Mouse (Mus musculus): ENCODE data around the gene Nek7. TPM values are rescaled to one million over a fixed set of nuclear protein-coding genes. Genes with fewer than 3 reads are reported as not detected.

Gene Nek7
- polyA plus RNA-seq, 1 experiment = 21.5 TPM

DNA sequence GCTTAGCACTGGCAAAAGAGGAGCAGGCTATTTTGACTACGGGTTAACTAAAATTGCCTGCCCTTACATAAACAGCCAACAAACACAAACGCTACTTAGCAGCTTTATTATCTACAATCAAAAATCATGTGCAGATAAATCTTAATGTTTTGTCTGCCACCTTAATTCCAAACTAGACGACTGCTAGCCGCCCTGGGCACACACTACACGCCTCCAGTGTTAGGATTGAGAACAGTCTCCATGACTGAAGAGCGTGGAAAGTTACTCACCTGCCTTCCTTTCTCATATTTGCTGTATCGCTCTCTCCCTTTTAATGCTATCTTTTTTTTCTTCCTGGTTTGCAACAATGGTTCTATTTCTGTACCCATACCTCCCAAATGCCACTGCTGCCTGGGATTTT is 12.1 kb downstream of the Nek7 start:
- WGBS = 97% methylated on average over 7 of the region's 7 CpGs
- no peak for TF ChIP-seq CTCF (IDR thresholded peaks at IDR 0.05; ENCODE audit: borderline replicate concordance, insufficient read depth, low read depth, low read length)
- TF ChIP-seq POLR2A (IDR thresholded peaks at IDR 0.05; ENCODE audit: borderline replicate concordance, insufficient read depth, low read length) = no peak
- DNase-seq = no peak
- no peaks in the 10 kb centered on the region for H3K4me1 ChIP-seq (ENCODE audit: control insufficient read depth, insufficient read depth, low read length)
- no peak overlapping the region for H3K27ac ChIP-seq (ENCODE audit: insufficient read depth, low read length)
- no peak overlapping the region for H3K4me3 ChIP-seq (replicated peaks; ENCODE audit: insufficient read depth, low read depth, low read length)
- no peaks in the 10 kb centered on the region for H3K27me3 ChIP-seq (ENCODE audit: control insufficient read depth, insufficient read depth, low read length)

DNA sequence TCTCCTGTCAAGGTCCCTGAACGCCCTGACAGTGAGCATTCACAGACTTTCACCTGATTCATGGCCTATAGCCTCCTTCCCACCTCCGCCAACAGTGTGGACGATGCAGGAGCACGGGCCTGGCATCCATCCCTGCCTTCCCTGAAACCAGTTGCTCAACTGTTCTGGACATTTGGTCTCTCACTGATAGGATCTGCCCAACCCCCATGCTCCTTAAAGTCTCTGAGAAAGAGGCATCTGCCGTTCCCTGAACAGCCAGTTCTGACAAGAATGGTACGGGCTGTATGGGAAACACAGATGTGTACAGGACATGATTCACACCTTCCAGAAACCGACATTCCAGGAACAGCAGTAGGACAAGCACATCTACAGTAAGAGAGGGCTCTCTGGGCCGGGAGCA is 13.2 kb downstream of the Nek7 start:
- no peak for DNase-seq
- no peak for TF ChIP-seq CTCF (IDR thresholded peaks at IDR 0.05; ENCODE audit: borderline replicate concordance, insufficient read depth, low read depth, low read length)
- TF ChIP-seq POLR2A (IDR thresholded peaks at IDR 0.05; ENCODE audit: borderline replicate concordance, insufficient read depth, low read length) = no peak
- Histone ChIP-seq H3K27ac (ENCODE audit: insufficient read depth, low read length) (no peak overlapping the region), H3K4me1 (ENCODE audit: control insufficient read depth, insufficient read depth, low read length) (no peaks in the 10 kb centered on the region), H3K27me3 (ENCODE audit: control insufficient read depth, insufficient read depth, low read length) (no peaks in the 10 kb centered on the region), H3K4me3 (replicated peaks; ENCODE audit: insufficient read depth, low read depth, low read length) (no peak overlapping the region)
- WGBS = 69% methylated on average over 8 of the region's 8 CpGs

DNA sequence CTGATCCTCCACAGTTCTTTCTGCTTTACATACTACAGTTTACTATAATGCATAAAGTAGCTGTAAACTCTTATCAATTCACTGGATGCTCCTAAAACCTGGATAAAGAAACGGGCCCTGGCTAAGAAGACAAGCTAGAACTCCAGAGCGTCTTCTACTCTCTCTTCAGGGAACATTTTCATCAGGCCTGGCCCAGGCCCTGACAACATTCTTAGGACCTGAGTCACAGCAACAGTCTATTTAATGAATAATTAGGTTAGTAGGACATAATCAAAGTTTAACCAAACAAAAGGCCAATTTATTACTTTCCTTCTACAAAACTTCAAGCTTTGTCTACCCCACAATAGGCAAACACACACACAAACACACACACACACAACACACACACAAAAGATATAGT is 15.2 kb downstream of the Nek7 start:
- WGBS = 82% methylated on average over 2 of the region's 2 CpGs
- no peaks in the 10 kb centered on the region for H3K4me1 ChIP-seq (ENCODE audit: control insufficient read depth, insufficient read depth, low read length)
- H3K27ac ChIP-seq (ENCODE audit: insufficient read depth, low read length) = no peak overlapping the region
- no peak overlapping the region for H3K4me3 ChIP-seq (replicated peaks; ENCODE audit: insufficient read depth, low read depth, low read length)
- TF ChIP-seq POLR2A (IDR thresholded peaks at IDR 0.05; ENCODE audit: borderline replicate concordance, insufficient read depth, low read length) (no peak), CTCF (IDR thresholded peaks at IDR 0.05; ENCODE audit: borderline replicate concordance, insufficient read depth, low read depth, low read length) (no peak)
- DNase-seq = no peak
- no peaks in the 10 kb centered on the region for H3K27me3 ChIP-seq (ENCODE audit: control insufficient read depth, insufficient read depth, low read length)

DNA sequence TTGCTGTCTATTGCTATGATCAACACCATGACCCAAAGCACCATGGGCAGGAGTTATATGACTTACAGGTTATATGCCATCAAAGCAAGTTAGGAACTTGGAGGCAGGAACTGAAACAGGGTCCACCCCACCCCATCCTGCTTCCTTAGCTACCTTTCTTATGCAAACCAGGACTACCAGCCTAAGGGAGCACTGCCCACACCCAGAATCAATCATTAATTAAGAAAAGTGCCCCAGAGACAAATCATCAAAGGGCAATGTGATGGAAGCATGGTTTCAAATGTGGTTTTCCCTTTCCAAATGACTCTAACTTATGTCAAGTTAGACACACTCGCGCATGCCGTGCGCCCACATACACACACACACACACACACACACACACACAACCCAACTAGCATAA is 16.0 kb downstream of the Nek7 start:
- no peak overlapping the region for H3K27ac ChIP-seq (ENCODE audit: insufficient read depth, low read length)
- H3K27me3 ChIP-seq (ENCODE audit: control insufficient read depth, insufficient read depth, low read length) = no peaks in the 10 kb centered on the region
- H3K4me3 ChIP-seq (replicated peaks; ENCODE audit: insufficient read depth, low read depth, low read length) = no peak overlapping the region
- 92% methylated on average over 4 of the region's 4 CpGs for WGBS
- no peak for DNase-seq
- TF ChIP-seq POLR2A (IDR thresholded peaks at IDR 0.05; ENCODE audit: borderline replicate concordance, insufficient read depth, low read length) (no peak), CTCF (IDR thresholded peaks at IDR 0.05; ENCODE audit: borderline replicate concordance, insufficient read depth, low read depth, low read length) (no peak)
- no peaks in the 10 kb centered on the region for H3K4me1 ChIP-seq (ENCODE audit: control insufficient read depth, insufficient read depth, low read length)

DNA sequence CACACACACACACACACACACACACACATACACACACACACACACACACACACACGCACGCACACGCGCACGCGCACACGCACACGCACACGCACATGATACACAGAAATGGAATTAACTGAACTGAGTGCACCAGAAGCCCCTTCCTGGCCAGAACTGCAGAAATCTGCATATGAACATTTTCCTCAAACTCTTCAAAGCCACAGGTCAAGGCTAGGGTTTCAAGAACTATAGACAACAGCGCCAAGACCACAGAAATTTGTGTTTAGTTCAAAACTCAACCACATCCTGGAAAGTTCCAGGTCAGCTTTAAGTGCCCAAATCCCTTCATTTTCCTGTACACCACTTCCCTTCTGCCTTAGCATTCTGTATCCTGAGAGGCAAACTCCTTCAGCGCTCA is 21.9 kb downstream of the Nek7 start:
- WGBS = 96% methylated on average over 11 of the region's 11 CpGs
- Histone ChIP-seq H3K4me1 (ENCODE audit: control insufficient read depth, insufficient read depth, low read length) (no peaks in the 10 kb centered on the region), H3K4me3 (replicated peaks; ENCODE audit: insufficient read depth, low read depth, low read length) (no peak overlapping the region), H3K27ac (ENCODE audit: insufficient read depth, low read length) (no peak overlapping the region), H3K27me3 (ENCODE audit: control insufficient read depth, insufficient read depth, low read length) (no peaks in the 10 kb centered on the region)
- DNase-seq = no peak
- TF ChIP-seq CTCF (IDR thresholded peaks at IDR 0.05; ENCODE audit: borderline replicate concordance, insufficient read depth, low read depth, low read length) (no peak), POLR2A (IDR thresholded peaks at IDR 0.05; ENCODE audit: borderline replicate concordance, insufficient read depth, low read length) (no peak)

DNA sequence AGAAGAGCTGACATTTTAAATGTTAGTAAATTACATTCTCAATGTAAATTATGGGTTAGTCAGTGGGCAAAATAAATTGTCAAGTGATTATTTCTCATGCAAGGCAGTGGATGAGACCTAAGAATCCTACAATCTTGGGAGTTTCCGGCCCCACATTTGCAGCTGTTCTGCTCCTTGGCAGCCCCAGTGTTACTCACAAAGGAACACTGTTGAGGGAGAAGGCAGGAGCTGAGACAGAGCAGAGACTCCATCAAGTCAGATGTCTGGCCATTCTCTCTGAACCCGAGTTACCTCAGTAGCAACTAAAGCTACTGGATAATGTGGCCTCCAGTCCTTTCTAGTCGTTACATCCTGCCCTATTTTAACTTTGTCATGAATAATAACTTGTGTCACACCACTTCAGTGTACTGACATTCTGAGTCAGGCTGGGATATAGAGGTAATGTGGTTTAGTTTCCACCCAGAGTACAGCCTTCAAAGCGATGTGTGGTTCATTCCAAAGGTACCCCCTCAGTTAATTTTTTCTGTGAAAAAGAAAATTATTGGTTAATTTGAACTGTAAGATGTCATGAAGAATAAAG is 23.7 kb downstream of the Nek7 start:
- Histone ChIP-seq H3K4me3 (replicated peaks; ENCODE audit: insufficient read depth, low read depth, low read length) (no peak overlapping the region), H3K27me3 (ENCODE audit: control insufficient read depth, insufficient read depth, low read length) (no peaks in the 10 kb centered on the region), H3K4me1 (ENCODE audit: control insufficient read depth, insufficient read depth, low read length) (no peaks in the 10 kb centered on the region), H3K27ac (ENCODE audit: insufficient read depth, low read length) (no peak overlapping the region)
- TF ChIP-seq CTCF (IDR thresholded peaks at IDR 0.05; ENCODE audit: borderline replicate concordance, insufficient read depth, low read depth, low read length) (no peak), POLR2A (IDR thresholded peaks at IDR 0.05; ENCODE audit: borderline replicate concordance, insufficient read depth, low read length) (no peak)
- no peak for DNase-seq
- 57% methylated on average over 4 of the region's 4 CpGs for WGBS

DNA sequence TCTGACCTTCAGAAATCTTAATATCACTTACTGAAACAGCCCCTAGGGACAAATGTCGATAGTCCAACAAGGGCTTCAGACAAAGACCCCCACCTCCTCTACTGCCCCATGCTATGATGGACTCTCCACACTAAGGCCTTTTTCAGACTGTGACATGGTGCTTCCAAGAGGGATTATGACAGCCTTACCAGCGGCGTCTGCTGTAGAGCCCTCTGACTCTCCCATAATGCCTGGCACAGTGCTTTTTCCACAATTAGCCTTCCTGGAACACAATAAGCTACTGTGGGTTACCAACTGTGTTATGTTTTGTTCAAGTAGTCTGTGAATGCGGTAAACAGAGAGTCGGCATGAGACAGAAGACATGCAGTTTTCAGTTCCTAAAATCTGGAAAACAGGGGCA is 25.0 kb downstream of the Nek7 start:
- WGBS = 52% methylated on average over 5 of the region's 5 CpGs
- no peak for TF ChIP-seq CTCF (IDR thresholded peaks at IDR 0.05; ENCODE audit: borderline replicate concordance, insufficient read depth, low read depth, low read length)
- no peak for TF ChIP-seq POLR2A (IDR thresholded peaks at IDR 0.05; ENCODE audit: borderline replicate concordance, insufficient read depth, low read length)
- H3K27me3 ChIP-seq (ENCODE audit: control insufficient read depth, insufficient read depth, low read length) = no peaks in the 10 kb centered on the region
- H3K4me3 ChIP-seq (replicated peaks; ENCODE audit: insufficient read depth, low read depth, low read length) = no peak overlapping the region
- DNase-seq = no peak
- H3K4me1 ChIP-seq (ENCODE audit: control insufficient read depth, insufficient read depth, low read length) = no peaks in the 10 kb centered on the region
- no peak overlapping the region for H3K27ac ChIP-seq (ENCODE audit: insufficient read depth, low read length)

DNA sequence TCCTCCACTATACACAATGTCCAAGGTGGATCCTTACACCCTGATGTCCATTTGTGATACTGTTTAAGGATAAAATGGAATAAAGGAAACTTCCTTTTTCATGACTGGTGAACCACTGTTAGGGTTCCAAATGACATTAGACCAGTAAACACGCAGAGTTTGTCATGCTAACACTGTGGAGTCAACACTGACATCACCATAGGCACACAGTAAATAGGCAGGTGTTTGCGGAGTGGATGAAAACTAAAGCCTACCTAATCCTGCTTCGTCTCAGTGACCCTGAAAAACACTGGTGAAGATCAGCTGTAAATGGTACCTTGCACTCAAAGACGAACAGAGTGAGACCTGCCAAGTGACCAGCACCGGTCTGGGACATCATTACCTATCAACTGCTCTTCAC is 26.0 kb downstream of the Nek7 start:
- Histone ChIP-seq H3K27me3 (ENCODE audit: control insufficient read depth, insufficient read depth, low read length) (no peaks in the 10 kb centered on the region), H3K4me1 (ENCODE audit: control insufficient read depth, insufficient read depth, low read length) (no peaks in the 10 kb centered on the region), H3K4me3 (replicated peaks; ENCODE audit: insufficient read depth, low read depth, low read length) (no peak overlapping the region), H3K27ac (ENCODE audit: insufficient read depth, low read length) (no peak overlapping the region)
- TF ChIP-seq POLR2A (IDR thresholded peaks at IDR 0.05; ENCODE audit: borderline replicate concordance, insufficient read depth, low read length) (no peak), CTCF (IDR thresholded peaks at IDR 0.05; ENCODE audit: borderline replicate concordance, insufficient read depth, low read depth, low read length) (no peak)
- WGBS = 93% methylated on average over 5 of the region's 5 CpGs
- DNase-seq = no peak
